In genomic region chr8:126265186-126265585, GRCm38 (mm10) we compare ENCODE assay signal across 19 mouse cellular contexts. TPM values are rescaled to one million over a fixed set of nuclear protein-coding genes. Genes with fewer than 3 reads are reported as not detected.
"Had no signal": no experiment of that assay in that cellular context is flagged by ENCODE, and none has a peak within 500 bp of the region (broad histone marks: within the 10 kb centered on the region; RNA-seq: fewer than 3 reads in every experiment).

No protein-coding gene starts in this region.

- H3K9ac ChIP-seq: neural tube, embryonic 12.5 days; neural tube, embryonic 13.5 days; neural tube, embryonic 15.5 days; stomach, embryonic 15.5 days had no signal

- H3K9me3 ChIP-seq: neural tube, embryonic 12.5 days; neural tube, embryonic 13.5 days; neural tube, embryonic 15.5 days; stomach, embryonic 15.5 days had no signal

- H3K36me3 ChIP-seq: neural tube, embryonic 12.5 days; neural tube, embryonic 13.5 days; neural tube, embryonic 15.5 days; stomach, embryonic 15.5 days had no signal

- H3K27me3 ChIP-seq: neural tube, embryonic 12.5 days; neural tube, embryonic 13.5 days; neural tube, embryonic 15.5 days; stomach, embryonic 15.5 days had no signal

- H3K4me1 ChIP-seq: neural tube, embryonic 12.5 days; stomach, embryonic 15.5 days had no signal

- H3K4me3 ChIP-seq: neural tube, embryonic 12.5 days; neural tube, embryonic 13.5 days; neural tube, embryonic 15.5 days; stomach, embryonic 15.5 days had no signal

- DNase-seq: retina, postnatal 1 day; right cerebral cortex, adult 18-20 months; right cerebral cortex, postnatal 14 days; right cerebral cortex, postnatal 4 days; spleen, adult 18-20 months; thymus, adult 18-20 months; thymus, adult 2 months; thymus, postnatal 14 days; thymus, postnatal 25 days; thymus, postnatal 36 days; thymus, postnatal 4 days had no signal

- H3K4me2 ChIP-seq: neural tube, embryonic 12.5 days; neural tube, embryonic 13.5 days; neural tube, embryonic 15.5 days; stomach, embryonic 15.5 days had no signal

- H3K27ac ChIP-seq: neural tube, embryonic 12.5 days; neural tube, embryonic 13.5 days; neural tube, embryonic 15.5 days; stomach, embryonic 15.5 days; stomach, postnatal 0 days had no signal

RNA-seq across cellular contexts. Expression of gene Slc35f3, which starts 33.2 kb away (rescaled TPM):
- total RNA-seq: neutrophil, adult 5-6 weeks had no signal
- polyA plus RNA-seq: small intestine, adult 2 months; spleen, adult 2 months had no signal
